Mouse (Mus musculus): ENCODE measurements at regions not wholly inside any gene's neighbourhood (a gene's known extent, or its start where the extent isn't known, plus 50 kb on each side); places are given as distances from the start of the nearest gene placed in this dataset.

GRCm38 (mm10) chr4:140427039-140427438 lies 180.5 kb upstream of the Igsf21 start:
- no peak for TF ChIP-seq ZNF384 (IDR thresholded peaks at IDR 0.05; ENCODE audit: low read depth, low read length)
- TF ChIP-seq CHD2 (IDR thresholded peaks at IDR 0.05; ENCODE audit: low read depth, low read length), result no peak
- no peak for TF ChIP-seq ZC3H11A (IDR thresholded peaks at IDR 0.05; ENCODE audit: borderline replicate concordance, low read depth, low read length)

Data from ES-E14 (cell line).